ENCODE assay signal across 26 mouse cellular contexts in genomic region chr6:136998181-136998580, GRCm38 (mm10). TPM values are rescaled to one million over a fixed set of nuclear protein-coding genes. Genes with fewer than 3 reads are reported as not detected.
A peak's percentile ranks its signal among the peaks of the same experiment; 100 is the strongest.
DNase-seq lines count a peak whose midpoint lies in the region; TF ChIP-seq lines count a peak whose summit lies in the region.
"Had no signal": no experiment of that assay in that cellular context is flagged by ENCODE, and none has a peak within 500 bp of the region (broad histone marks: within the 10 kb centered on the region; RNA-seq: fewer than 3 reads in every experiment).

No protein-coding gene starts in this region.

- H3K4me3 ChIP-seq in left cerebral cortex, adult 2 months, result no peak overlapping the region
- H3K4me3 ChIP-seq: embryonic facial prominence, embryonic 13.5 days; forebrain, embryonic 10.5 days; hindbrain, embryonic 15.5 days had no signal

- DNase-seq in frontal cortex, postnatal 36 days (ENCODE audit: low spot score in 2 of 2), result peak; percentile 19 to 22
- DNase-seq in frontal cortex, postnatal 10 days (ENCODE audit: low spot score in 2 of 2), result no peak
- peak; percentile 25 to 31 for DNase-seq in left cerebral cortex, adult 2 months (ENCODE audit: extremely low spot score in 1 of 2, low spot score in 2 of 2)
- no peak for DNase-seq in left cerebral cortex, postnatal 10 days (ENCODE audit: extremely low spot score in 1 of 2, low spot score in 2 of 2)
- DNase-seq in layer of hippocampus, adult 9-11 months, result peak; percentile 77
- peak; percentile 37 to 62 for DNase-seq in left cerebral cortex, postnatal 25 days (ENCODE audit: low spot score in 2 of 2)
- DNase-seq in cerebellum, adult 9-11 months, result no peak
- DNase-seq in heart, adult 18-20 months, result no peak
- DNase-seq: adrenal gland, adult 8-10 months; cerebellum, adult 11 months; cerebellum, adult 9-10 months; gastrocnemius, postnatal 25 days; heart, adult 11 months; kidney, adult 11 months; kidney, postnatal 14 days; liver; lung, adult 2 months; lung, postnatal 10 days; midbrain, embryonic 14.5 days; retina, postnatal 1 day; thymus, adult 18-20 months; thymus, postnatal 25 days had no signal

- TF ChIP-seq CTCF in left cerebral cortex, adult 2 months (IDR thresholded peaks at IDR 0.05), result no peak

- no peak overlapping the region for H3K27ac ChIP-seq in left cerebral cortex, adult 2 months
- H3K27ac ChIP-seq: embryonic facial prominence, embryonic 13.5 days; forebrain, embryonic 10.5 days; hindbrain, embryonic 15.5 days; liver, embryonic 14.5 days had no signal

- intact Hi-C loops in left cerebral cortex, adult 2 months (cut with DNase I), result loop anchor here (5.0 kb wide), 1 partner anchor 169 kb away; no protein-coding TSS in a partner anchor
- intact Hi-C loops in left cerebral cortex, postnatal 10 days (cut with DNase I), result no loop called here
- intact Hi-C loops in left cerebral cortex, postnatal 25 days (cut with DNase I), result no loop called here

RNA-seq across cellular contexts. Expression of gene Arhgdib, which starts 56.5 kb away (rescaled TPM):
- total RNA-seq in left cerebral cortex, adult 2 months (2021), result 10 to 100 TPM; 10.2 to 13.0 TPM
- 10 to 100 TPM; 24.0 to 30.7 TPM for total RNA-seq in left cerebral cortex, postnatal 10 days (2021)
- total RNA-seq in left cerebral cortex, postnatal 25 days (2021), result 10 to 100 TPM; 10.6 to 14.2 TPM
- total RNA-seq in heart, adult 18-20 months (2021), result 10 to 100 TPM; 22.8 to 39.0 TPM

Comparison
In these comparisons a context has a peak if more than half of its experiments do, and no peak if none do; other contexts are left out.
1. DNase-seq: peak in frontal cortex, postnatal 36 days (2 of 2), left cerebral cortex, adult 2 months (2 of 2), layer of hippocampus, adult 9-11 months (single experiment) and left cerebral cortex, postnatal 25 days (2 of 2); none in frontal cortex, postnatal 10 days (0 of 2), left cerebral cortex, postnatal 10 days (0 of 2), cerebellum, adult 9-11 months (single experiment) and heart, adult 18-20 months (0 of 2).